Mouse (Mus musculus) R1 (cell line): Measurements from ENCODE around the gene E030018B13Rik.

ENCODE experiments used
- DNase-seq: peaks from one replicate; pipeline ENCODE4 v3.0.0-alpha.2; 2018; ENCODE audit warnings: low read depth, low spot score

Gene E030018B13Rik

GRCm38 (mm10) chr7:63897655-63898054 is 19.0 kb upstream of the E030018B13Rik start:
- DNase-seq = no peak

- no peak for DNase-seq
Observed at GRCm38 (mm10) chr7:63898201-63898600, 18.5 kb upstream of the E030018B13Rik start.

GRCm38 (mm10) chr7:63899925-63900324 is 16.7 kb upstream of the E030018B13Rik start:
- DNase-seq = no peak

- DNase-seq = no peak
Observed at GRCm38 (mm10) chr7:63900411-63900810, 16.2 kb upstream of the E030018B13Rik start.

- DNase-seq = no peak
Observed at GRCm38 (mm10) chr7:63901346-63901745, 15.3 kb upstream of the E030018B13Rik start.

GRCm38 (mm10) chr7:63901942-63902341 is 14.7 kb upstream of the E030018B13Rik start:
- DNase-seq = no peak

- no peak for DNase-seq
Observed at GRCm38 (mm10) chr7:63902604-63903210, 13.9 kb upstream of the E030018B13Rik start.

- no peak for DNase-seq
Observed at GRCm38 (mm10) chr7:63903635-63904380, 12.8 kb upstream of the E030018B13Rik start.

- DNase-seq = no peak
Observed at GRCm38 (mm10) chr7:63905190-63905589, 11.5 kb upstream of the E030018B13Rik start.

GRCm38 (mm10) chr7:63905642-63906041 is 11.0 kb upstream of the E030018B13Rik start:
- DNase-seq = no peak

- DNase-seq = no peak
Observed at GRCm38 (mm10) chr7:63907778-63908495, 8.7 kb upstream of the E030018B13Rik start.

- peak; percentile 81 for DNase-seq
Observed at GRCm38 (mm10) chr7:63908496-63909285, 8.0 kb upstream of the E030018B13Rik start.

GRCm38 (mm10) chr7:63910225-63910624 is 6.4 kb upstream of the E030018B13Rik start:
- DNase-seq = no peak

GRCm38 (mm10) chr7:63910912-63911311 is 5.7 kb upstream of the E030018B13Rik start:
- DNase-seq = no peak

- no peak for DNase-seq
Observed at GRCm38 (mm10) chr7:63911383-63912233, 5.0 kb upstream of the E030018B13Rik start.

- DNase-seq = peak; percentile 61
Observed at GRCm38 (mm10) chr7:63912234-63912810, 4.3 kb upstream of the E030018B13Rik start.

GRCm38 (mm10) chr7:63912924-63913723 is 3.5 kb upstream of the E030018B13Rik start:
- peak; percentile 93 for DNase-seq

GRCm38 (mm10) chr7:63913724-63914692 is 2.6 kb upstream of the E030018B13Rik start:
- DNase-seq = peak; percentile 48
